26 mouse cellular contexts compared by ENCODE assay signal in genomic region chr11:106025774-106026173, GRCm38 (mm10). TPM values are rescaled to one million over a fixed set of nuclear protein-coding genes. Genes with fewer than 3 reads are reported as not detected.
DNase-seq lines count a peak whose midpoint lies in the region; ATAC-seq lines count a peak whose summit lies in the region.
"Had no signal": no experiment of that assay in that cellular context is flagged by ENCODE, and none has a peak within 500 bp of the region (broad histone marks: within the 10 kb centered on the region; RNA-seq: fewer than 3 reads in every experiment).

No protein-coding gene starts in this region.

- no peaks in the 10 kb centered on the region for H3K36me3 ChIP-seq in heart, embryonic 11.5 days (ENCODE audit: control insufficient read depth, insufficient read depth, low read length)
- H3K36me3 ChIP-seq in liver, embryonic 13.5 days, result peaks cover 10% of the 10 kb centered on the region
- H3K36me3 ChIP-seq: forebrain, embryonic 12.5 days; heart, embryonic 13.5 days; hindbrain, embryonic 12.5 days had no signal

- no peak overlapping the region for H3K9ac ChIP-seq in heart, embryonic 11.5 days (ENCODE audit: low read depth, low read length)
- no peak overlapping the region for H3K9ac ChIP-seq in liver, embryonic 13.5 days
- H3K9ac ChIP-seq: forebrain, embryonic 12.5 days; heart, embryonic 13.5 days; hindbrain, embryonic 12.5 days had no signal

- no peak for ATAC-seq in heart, embryonic 11.5 days (replicated peaks; ENCODE audit: insufficient number of reproducible peaks, low FRiP score, low TSS enrichment)
- peak; percentile 73 for ATAC-seq in liver, embryonic 13.5 days (ENCODE audit: low read depth)
- 0 out of 2 replicates have a peak, but pooled peaks have one; percentile 32 for ATAC-seq in megakaryocyte progenitor cell, adult 5-6 weeks (replicated peaks; ENCODE audit: poor library complexity)
- ATAC-seq: forebrain, embryonic 16.5 days; inflammation-experienced regulatory T-cells, adult 6 months had no signal

- peaks cover 5% of the 10 kb centered on the region for H3K27me3 ChIP-seq in heart, embryonic 11.5 days (ENCODE audit: control insufficient read depth, insufficient read depth, low read length)
- peaks cover 51% of the 10 kb centered on the region for H3K27me3 ChIP-seq in liver, embryonic 13.5 days

- H3K4me2 ChIP-seq in heart, embryonic 11.5 days, result no peak overlapping the region
- H3K4me2 ChIP-seq in liver, embryonic 13.5 days, result no peak overlapping the region
- H3K4me2 ChIP-seq: forebrain, embryonic 12.5 days; heart, embryonic 13.5 days; hindbrain, embryonic 12.5 days had no signal

- 50% methylated on average over 3 of the region's 3 CpGs for WGBS in heart, embryonic 11.5 days (ENCODE audit: insufficient replicate concordance)
- WGBS in liver, embryonic 13.5 days (ENCODE audit: insufficient replicate concordance), result 34% methylated on average over 3 of the region's 3 CpGs

- H3K4me3 ChIP-seq in heart, embryonic 11.5 days (ENCODE audit: low read depth, low read length), result no peak overlapping the region
- no peak overlapping the region for H3K4me3 ChIP-seq in liver, embryonic 13.5 days (replicated peaks)
- H3K4me3 ChIP-seq: forebrain, embryonic 12.5 days; heart, embryonic 13.5 days; hindbrain, embryonic 12.5 days had no signal

- no peaks in the 10 kb centered on the region for H3K9me3 ChIP-seq in heart, embryonic 11.5 days (replicated peaks; ENCODE audit: control insufficient read depth, low read length)
- H3K9me3 ChIP-seq in liver, embryonic 13.5 days (replicated peaks), result no peaks in the 10 kb centered on the region
- H3K9me3 ChIP-seq: forebrain, embryonic 12.5 days; heart, embryonic 13.5 days; hindbrain, embryonic 12.5 days had no signal

- H3K27ac ChIP-seq in heart, embryonic 11.5 days (ENCODE audit: low read depth, low read length), result no peak overlapping the region
- no peak overlapping the region for H3K27ac ChIP-seq in liver, embryonic 13.5 days
- H3K27ac ChIP-seq: forebrain, embryonic 12.5 days; heart, embryonic 13.5 days; hindbrain, embryonic 12.5 days had no signal

- DNase-seq in heart, adult 11 months, result peak; percentile 73
- DNase-seq in MEL-GATA-1-ER (ENCODE audit: extremely low read depth, low read depth) (peak; percentile 14), MN1 (ENCODE audit: low spot score) (no peak)
- DNase-seq in liver, embryonic 13.5 days, result no peak
- no peak for DNase-seq in ovary, postnatal 14 days (ENCODE audit: low spot score)
- DNase-seq in urinary bladder, postnatal 36 days (ENCODE audit: low spot score in 2 of 2), result no peak
- DNase-seq: adrenal gland, adult 8-10 months; adrenal gland, postnatal 36 days; cerebellum, adult 11-12 months; cerebellum, adult 9-11 months; cerebellum, postnatal 36 days; gastrocnemius, postnatal 14 days; heart, postnatal 36 days had no signal

- no peaks in the 10 kb centered on the region for H3K4me1 ChIP-seq in heart, embryonic 11.5 days (ENCODE audit: control insufficient read depth, insufficient read depth, low read length)
- H3K4me1 ChIP-seq in liver, embryonic 13.5 days (replicated peaks), result peaks cover 20% of the 10 kb centered on the region
- H3K4me1 ChIP-seq: forebrain, embryonic 12.5 days; heart, embryonic 13.5 days had no signal

RNA-seq across cellular contexts. Expression of gene Dcaf7, which starts 10.9 kb away (rescaled TPM):
- polyA plus RNA-seq in heart, embryonic 11.5 days (2014; fragmentation: Nextera tagmentation; extraction: Ambion mirVana), result 50.5 and 51.8 TPM in 2 replicates
- 25.3 and 29.4 TPM in 2 replicates for polyA plus RNA-seq in liver, embryonic 13.5 days (2015; fragmentation: Nextera tagmentation; extraction: Ambion mirVana)
- total RNA-seq in megakaryocyte progenitor cell, adult 5-6 weeks (2015), result 46.2 and 48.8 TPM in 2 replicates
- total RNA-seq in megakaryocyte progenitor cell, adult 5-6 weeks (2017), result 45.5 and 48.9 TPM in 2 replicates

RNA-seq across cellular contexts. Expression of gene Kcnh6, which starts 17.9 kb away (rescaled TPM):
- polyA plus RNA-seq in heart, embryonic 11.5 days (2014; fragmentation: Nextera tagmentation; extraction: Ambion mirVana), result 0.17 and 0.40 TPM in 2 replicates
- polyA plus RNA-seq in liver, embryonic 13.5 days (2015; fragmentation: Nextera tagmentation; extraction: Ambion mirVana), result 0.03 TPM in 1 of 2 replicates, not detected in the other
- 0.15 and 0.20 TPM in 2 replicates for total RNA-seq in megakaryocyte progenitor cell, adult 5-6 weeks (2015)
- total RNA-seq in megakaryocyte progenitor cell, adult 5-6 weeks (2017), result not detected in 2 replicates
- total RNA-seq: gastrocnemius, adult 18-20 months; gastrocnemius, postnatal 14 days; heart, adult 8-10 months had no signal
- polyA plus RNA-seq: C2C12 had no signal

RNA-seq across cellular contexts. Expression of gene Ace3, which starts 31.3 kb away (rescaled TPM):
- polyA plus RNA-seq in heart, embryonic 11.5 days (2014; fragmentation: Nextera tagmentation; extraction: Ambion mirVana), result not detected in 2 replicates
- polyA plus RNA-seq in liver, embryonic 13.5 days (2015; fragmentation: Nextera tagmentation; extraction: Ambion mirVana), result not detected in 2 replicates
- total RNA-seq in megakaryocyte progenitor cell, adult 5-6 weeks (2015), result not detected in 2 replicates
- not detected in 2 replicates for total RNA-seq in megakaryocyte progenitor cell, adult 5-6 weeks (2017)
- total RNA-seq: adrenal gland, adult 8-10 months; adrenal gland, postnatal 36 days; gastrocnemius, adult 18-20 months; gastrocnemius, postnatal 14 days; heart, adult 8-10 months; heart, postnatal 36 days had no signal
- polyA plus RNA-seq: C2C12; embryonic facial prominence, embryonic 11.5 days; forebrain, embryonic 12.5 days; forebrain, embryonic 16.5 days; heart, embryonic 13.5 days; heart, postnatal 0 days; hindbrain, embryonic 12.5 days; hindbrain, embryonic 16.5 days; inflammation-experienced regulatory T-cells, adult 6 months had no signal

RNA-seq across cellular contexts. Expression of gene Taco1, which starts 40.1 kb away (rescaled TPM):
- 9.7 and 11.0 TPM in 2 replicates for polyA plus RNA-seq in heart, embryonic 11.5 days (2014; fragmentation: Nextera tagmentation; extraction: Ambion mirVana)
- 8.1 and 8.3 TPM in 2 replicates for polyA plus RNA-seq in liver, embryonic 13.5 days (2015; fragmentation: Nextera tagmentation; extraction: Ambion mirVana)
- total RNA-seq in megakaryocyte progenitor cell, adult 5-6 weeks (2015), result 5.6 and 6.3 TPM in 2 replicates
- total RNA-seq in megakaryocyte progenitor cell, adult 5-6 weeks (2017), result 11.0 and 17.9 TPM in 2 replicates

RNA-seq across cellular contexts. Expression of gene Ace, which starts 58.0 kb away (rescaled TPM):
- 0.52 and 0.59 TPM in 2 replicates for polyA plus RNA-seq in heart, embryonic 11.5 days (2014; fragmentation: Nextera tagmentation; extraction: Ambion mirVana)
- 0.02 and 0.05 TPM in 2 replicates for polyA plus RNA-seq in liver, embryonic 13.5 days (2015; fragmentation: Nextera tagmentation; extraction: Ambion mirVana)
- total RNA-seq in megakaryocyte progenitor cell, adult 5-6 weeks (2015), result 0.15 and 0.59 TPM in 2 replicates
- total RNA-seq in megakaryocyte progenitor cell, adult 5-6 weeks (2017), result 0.04 and 0.10 TPM in 2 replicates
- polyA plus RNA-seq: inflammation-experienced regulatory T-cells, adult 6 months had no signal

Comparison
In these comparisons a context has a peak if more than half of its experiments do, and no peak if none do; other contexts are left out.
1. DNase-seq: peak in heart, adult 11 months (single experiment) and MEL-GATA-1-ER (single experiment); none in liver, embryonic 13.5 days (single experiment), ovary, postnatal 14 days (single experiment), urinary bladder, postnatal 36 days (0 of 2) and MN1 (single experiment).